9 mouse cellular contexts compared by ENCODE assay signal in the genomic region with DNA sequence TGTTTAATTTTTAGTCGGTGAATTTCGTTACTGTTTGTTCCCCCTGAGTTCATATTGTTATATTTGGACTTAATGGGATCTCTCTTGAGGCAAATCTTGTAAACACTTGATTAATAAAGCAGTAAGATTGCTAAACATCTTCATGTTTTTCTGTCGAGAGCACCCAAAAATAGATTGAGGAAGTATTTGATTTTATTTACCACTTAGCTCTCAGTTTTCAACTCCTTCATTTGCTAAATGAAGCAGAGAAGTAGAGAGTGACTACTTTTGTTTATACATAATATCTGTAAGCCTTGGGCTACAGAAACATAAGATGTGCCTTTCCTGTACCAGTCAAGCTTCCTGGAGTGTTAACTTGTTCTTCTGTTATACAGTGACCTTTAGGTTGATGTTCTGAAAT. TPM values are rescaled to one million over a fixed set of nuclear protein-coding genes. Genes with fewer than 3 reads are reported as not detected.
DNase-seq lines count a peak whose midpoint lies in the region; ATAC-seq and TF ChIP-seq lines count a peak whose summit lies in the region.
"Had no signal": no experiment of that assay in that cellular context is flagged by ENCODE, and none has a peak within 500 bp of the region (broad histone marks: within the 10 kb centered on the region; RNA-seq: fewer than 3 reads in every experiment).

No protein-coding gene starts in this region.

- 38% methylated on average over 3 of the region's 3 CpGs for WGBS in heart, embryonic 13.5 days
- 56% methylated on average over 3 of the region's 3 CpGs for WGBS in hindbrain, embryonic 11.5 days
- WGBS in midbrain, embryonic 11.5 days = 51% methylated on average over 3 of the region's 3 CpGs

- DNase-seq in heart, adult 9 months (ENCODE audit: low spot score in 2 of 2) = no peak
- no peak for DNase-seq in ES-E14 (ENCODE audit: low read depth, low spot score)
- DNase-seq in hindbrain, embryonic 11.5 days (ENCODE audit: low spot score) = no peak
- no peak for DNase-seq in midbrain, embryonic 11.5 days (ENCODE audit: low spot score, missing footprints)
- no peak for DNase-seq in frontal cortex, adult 2 months (ENCODE audit: extremely low spot score in 1 of 2, low spot score in 1 of 2)
- DNase-seq in embryo, embryonic 11 days = no peak
- no peak for DNase-seq in urinary bladder, adult 2 months (ENCODE audit: low spot score)
- DNase-seq: lung, postnatal 36 days had no signal

- peak overlapping the region; percentile 91 for H3K4me3 ChIP-seq in heart, embryonic 13.5 days
- H3K4me3 ChIP-seq in ES-E14 (ENCODE audit: insufficient read depth in 1 of 2, low read depth in 1 of 2, low read length in 2 of 2, poor library complexity in 1 of 2, severe bottlenecking in 1 of 2) = peak overlapping the region; percentile 98
- H3K4me3 ChIP-seq in hindbrain, embryonic 11.5 days (ENCODE audit: low read depth, low read length) = peak overlapping the region; percentile 71
- H3K4me3 ChIP-seq in midbrain, embryonic 11.5 days (ENCODE audit: low read depth, low read length) = peak overlapping the region; percentile 93

- in situ Hi-C loops in ES-E14 (cut with MboI; ENCODE audit: low sequenced_read_pairs in 2 of 2, unreplicated experiment in 2 of 2) = no loop called here

- H3K9ac ChIP-seq in heart, embryonic 13.5 days = peak overlapping the region; percentile 97
- H3K9ac ChIP-seq in ES-E14 (ENCODE audit: insufficient read depth, low read depth, low read length, poor library complexity, severe bottlenecking) = no peak overlapping the region; the same call in 1 of the 2 replicates
- H3K9ac ChIP-seq in hindbrain, embryonic 11.5 days (ENCODE audit: low read depth, low read length) = peak overlapping the region; percentile 76; the same call in 1 of the 2 replicates
- H3K9ac ChIP-seq in midbrain, embryonic 11.5 days (ENCODE audit: low read length) = peak overlapping the region; percentile 93; the same call in 1 of the 2 replicates

- no peaks in the 10 kb centered on the region for H3K9me3 ChIP-seq in heart, embryonic 13.5 days
- no peaks in the 10 kb centered on the region for H3K9me3 ChIP-seq in ES-E14 (ENCODE audit: control insufficient read depth, insufficient read depth, low read depth, low read length)
- no peaks in the 10 kb centered on the region for H3K9me3 ChIP-seq in hindbrain, embryonic 11.5 days (ENCODE audit: control insufficient read depth, low read length)
- H3K9me3 ChIP-seq in midbrain, embryonic 11.5 days (ENCODE audit: control insufficient read depth, low read length) = no peaks in the 10 kb centered on the region

- H3K4me1 ChIP-seq in heart, embryonic 13.5 days = peaks cover 37% of the 10 kb centered on the region
- H3K4me1 ChIP-seq in ES-E14 (ENCODE audit: control insufficient read depth in 2 of 2, insufficient read depth in 2 of 2, low read length in 2 of 2, poor library complexity in 1 of 2) = peaks cover 2 to 6% of the 10 kb centered on the region in 2 experiments; a peak in 3 of 4 replicates
- H3K4me1 ChIP-seq in hindbrain, embryonic 11.5 days (replicated peaks; ENCODE audit: control insufficient read depth, insufficient read depth, low read length) = no peaks in the 10 kb centered on the region
- H3K4me1 ChIP-seq in midbrain, embryonic 11.5 days (ENCODE audit: control insufficient read depth, insufficient read depth, low read length) = peaks cover 13% of the 10 kb centered on the region

- no peak for ATAC-seq in heart, embryonic 13.5 days (ENCODE audit: extremely low read depth, insufficient number of reproducible peaks, low FRiP score, low TSS enrichment)
- no peak for ATAC-seq in hindbrain, embryonic 11.5 days (ENCODE audit: low FRiP score)
- ATAC-seq in midbrain, embryonic 11.5 days (ENCODE audit: low FRiP score) = no peak

- peaks cover 15% of the 10 kb centered on the region for H3K36me3 ChIP-seq in heart, embryonic 13.5 days
- H3K36me3 ChIP-seq in ES-E14 (ENCODE audit: control insufficient read depth, insufficient read depth, low read length, poor library complexity, severe bottlenecking) = no peaks in the 10 kb centered on the region
- no peaks in the 10 kb centered on the region for H3K36me3 ChIP-seq in hindbrain, embryonic 11.5 days (ENCODE audit: control insufficient read depth, insufficient read depth, low read length)
- H3K36me3 ChIP-seq in midbrain, embryonic 11.5 days (ENCODE audit: control insufficient read depth, insufficient read depth, low read length) = no peaks in the 10 kb centered on the region

- H3K27ac ChIP-seq in heart, embryonic 13.5 days (replicated peaks) = peak overlapping the region; percentile 98
- H3K27ac ChIP-seq in ES-E14 (ENCODE audit: insufficient read depth, low read depth, low read length, poor library complexity, severe bottlenecking) = no peak overlapping the region; the same call in 1 of the 2 replicates
- no peak overlapping the region for H3K27ac ChIP-seq in hindbrain, embryonic 11.5 days (ENCODE audit: low read depth, low read length)
- H3K27ac ChIP-seq in midbrain, embryonic 11.5 days (ENCODE audit: low read depth, low read length) = no peak overlapping the region

- H3K27me3 ChIP-seq in heart, embryonic 13.5 days (replicated peaks) = no peaks in the 10 kb centered on the region
- H3K27me3 ChIP-seq in hindbrain, embryonic 11.5 days (ENCODE audit: control insufficient read depth, insufficient read depth, low read length) = no peaks in the 10 kb centered on the region; the same call in 1 of the 2 replicates
- no peaks in the 10 kb centered on the region for H3K27me3 ChIP-seq in midbrain, embryonic 11.5 days (ENCODE audit: control insufficient read depth, insufficient read depth, low read length)

- peak overlapping the region; percentile 71 for H3K4me2 ChIP-seq in heart, embryonic 13.5 days
- peak overlapping the region; percentile 50 for H3K4me2 ChIP-seq in hindbrain, embryonic 11.5 days (replicated peaks; ENCODE audit: low read depth, low read length)
- H3K4me2 ChIP-seq in midbrain, embryonic 11.5 days = peak overlapping the region; percentile 71

TF ChIP-seq in ES-E14, 5 proteins besides CTCF, POLR2A, EP300 and RAD21:
- no peak for TF ChIP-seq MAFK (IDR thresholded peaks at IDR 0.05; ENCODE audit: insufficient read depth, low read depth, low read length)
- no peak for TF ChIP-seq ZNF384 (IDR thresholded peaks at IDR 0.05; ENCODE audit: low read depth, low read length)
TF ChIP-seq in ES-E14: peak in this region for 0.

RNA-seq across cellular contexts. Expression of a gene that starts 6.0 kb away (rescaled TPM):
- 0.83 and 1.4 TPM in 2 replicates for polyA plus RNA-seq in heart, embryonic 13.5 days (2015; fragmentation: Nextera tagmentation; extraction: Ambion mirVana)
- total RNA-seq in ES-E14 (2012; rRNA removed) = 0.74 and 0.76 TPM in 2 replicates
- 6.7 and 7.6 TPM in 2 replicates for polyA plus RNA-seq in hindbrain, embryonic 11.5 days (2014; fragmentation: Nextera tagmentation; extraction: Ambion mirVana)
- polyA plus RNA-seq in midbrain, embryonic 11.5 days (2014; fragmentation: Nextera tagmentation; extraction: Ambion mirVana) = 5.5 and 6.8 TPM in 2 replicates
- 6.0 and 7.0 TPM in 2 replicates for polyA plus RNA-seq in frontal cortex, adult 2 months (2012; rRNA removed)
- 2.3 and 2.9 TPM in 2 replicates for polyA plus RNA-seq in urinary bladder, adult 2 months (2012; rRNA removed)

RNA-seq across cellular contexts. Expression of a gene that starts 6.2 kb away (rescaled TPM):
- polyA plus RNA-seq in heart, embryonic 13.5 days (2015; fragmentation: Nextera tagmentation; extraction: Ambion mirVana) = 24.0 and 29.3 TPM in 2 replicates
- total RNA-seq in ES-E14 (2012; rRNA removed) = 37.9 and 52.6 TPM in 2 replicates
- 33.6 and 48.8 TPM in 2 replicates for polyA plus RNA-seq in hindbrain, embryonic 11.5 days (2014; fragmentation: Nextera tagmentation; extraction: Ambion mirVana)
- 31.8 and 37.7 TPM in 2 replicates for polyA plus RNA-seq in midbrain, embryonic 11.5 days (2014; fragmentation: Nextera tagmentation; extraction: Ambion mirVana)
- 30.1 and 36.0 TPM in 2 replicates for polyA plus RNA-seq in frontal cortex, adult 2 months (2012; rRNA removed)
- 24.2 and 29.6 TPM in 2 replicates for polyA plus RNA-seq in urinary bladder, adult 2 months (2012; rRNA removed)
